Comparison of ENCODE assay signal across 16 mouse cellular contexts in the genomic region with DNA sequence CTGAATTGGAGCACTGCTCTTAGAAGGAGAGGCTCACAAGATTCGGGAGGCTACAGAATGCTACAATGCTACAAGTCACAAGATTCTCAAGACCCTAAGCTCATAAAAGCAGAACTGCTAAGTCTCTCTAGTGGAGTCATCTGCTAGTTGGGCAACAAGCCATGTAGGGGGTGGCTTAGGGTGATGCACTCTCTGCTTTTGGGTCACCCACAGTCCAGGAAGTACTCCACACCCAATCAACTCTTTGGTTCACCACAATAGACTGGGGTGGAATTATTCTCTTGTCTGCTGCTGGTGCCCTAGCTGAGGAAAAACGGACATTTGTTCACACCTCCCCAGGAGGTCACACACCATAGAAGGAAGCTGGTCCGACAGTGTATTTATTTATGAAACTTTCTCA. TPM values are rescaled to one million over a fixed set of nuclear protein-coding genes. Genes with fewer than 3 reads are reported as not detected.
DNase-seq lines count a peak whose midpoint lies in the region; ATAC-seq and TF ChIP-seq lines count a peak whose summit lies in the region.
"Had no signal": no experiment of that assay in that cellular context is flagged by ENCODE, and none has a peak within 500 bp of the region (broad histone marks: within the 10 kb centered on the region; RNA-seq: fewer than 3 reads in every experiment).

No protein-coding gene starts in this region.

- peak; percentile 37; the same call in 1 of the 2 replicates for ATAC-seq in liver, embryonic 15.5 days (ENCODE audit: insufficient read depth)
- no peak for ATAC-seq in liver, embryonic 11.5 days (replicated peaks; ENCODE audit: low FRiP score)

- H3K27ac ChIP-seq in liver, embryonic 15.5 days (replicated peaks) = no peak overlapping the region
- H3K27ac ChIP-seq in liver, embryonic 11.5 days (ENCODE audit: low read depth, low read length) = no peak overlapping the region
- H3K27ac ChIP-seq in bone marrow macrophage, adult 2 months (ENCODE audit: insufficient read depth, low read depth, low read length) = peak overlapping the region; percentile 79
- H3K27ac ChIP-seq: embryonic facial prominence, embryonic 10.5 days; kidney, postnatal 0 days; left cerebral cortex, adult 2 months; liver, embryonic 14.5 days had no signal

- no peaks in the 10 kb centered on the region for H3K36me3 ChIP-seq in liver, embryonic 15.5 days (replicated peaks)
- H3K36me3 ChIP-seq in liver, embryonic 11.5 days (ENCODE audit: control insufficient read depth, insufficient read depth, low read length) = no peaks in the 10 kb centered on the region
- H3K36me3 ChIP-seq: embryonic facial prominence, embryonic 10.5 days had no signal

- no peaks in the 10 kb centered on the region for H3K9me3 ChIP-seq in liver, embryonic 15.5 days (replicated peaks)
- H3K9me3 ChIP-seq in liver, embryonic 11.5 days (ENCODE audit: control insufficient read depth, low read length) = no peaks in the 10 kb centered on the region
- H3K9me3 ChIP-seq: embryonic facial prominence, embryonic 10.5 days had no signal

- no peak for TF ChIP-seq POLR2A in bone marrow macrophage, adult 2 months (IDR thresholded peaks at IDR 0.05; ENCODE audit: borderline replicate concordance, low read depth, low read length)

- TF ChIP-seq CTCF in bone marrow macrophage, adult 2 months (IDR thresholded peaks at IDR 0.05; ENCODE audit: low read depth, low read length) = no peak

- 24% methylated on average over 3 of the region's 3 CpGs for WGBS in liver, embryonic 15.5 days (ENCODE audit: insufficient replicate concordance)
- 48% methylated on average over 3 of the region's 3 CpGs for WGBS in liver, embryonic 11.5 days

- no peak overlapping the region for H3K9ac ChIP-seq in liver, embryonic 15.5 days
- no peak overlapping the region for H3K9ac ChIP-seq in liver, embryonic 11.5 days (ENCODE audit: low read depth, low read length)
- H3K9ac ChIP-seq: liver, embryonic 14.5 days had no signal

- peaks cover 7% of the 10 kb centered on the region; the same call in 1 of the 2 replicates for H3K4me1 ChIP-seq in liver, embryonic 15.5 days (replicated peaks)
- no peaks in the 10 kb centered on the region; the same call in 1 of the 2 replicates for H3K4me1 ChIP-seq in liver, embryonic 11.5 days (replicated peaks; ENCODE audit: control insufficient read depth, insufficient read depth, low read length)
- peaks cover 48% of the 10 kb centered on the region for H3K4me1 ChIP-seq in bone marrow macrophage, adult 2 months (ENCODE audit: control insufficient read depth, insufficient read depth, low read length)

- H3K27me3 ChIP-seq in liver, embryonic 15.5 days = peaks cover 20% of the 10 kb centered on the region
- no peaks in the 10 kb centered on the region for H3K27me3 ChIP-seq in liver, embryonic 11.5 days (replicated peaks; ENCODE audit: control insufficient read depth, insufficient read depth, low read length)

- no peak overlapping the region for H3K4me2 ChIP-seq in liver, embryonic 15.5 days
- no peak overlapping the region for H3K4me2 ChIP-seq in liver, embryonic 11.5 days

- H3K4me3 ChIP-seq in liver, embryonic 15.5 days (replicated peaks) = no peak overlapping the region
- no peak overlapping the region for H3K4me3 ChIP-seq in liver, embryonic 11.5 days (ENCODE audit: low read depth, low read length)
- H3K4me3 ChIP-seq in bone marrow macrophage, adult 2 months (ENCODE audit: insufficient read depth, low read length) = no peak overlapping the region
- H3K4me3 ChIP-seq: embryonic facial prominence, embryonic 10.5 days; left cerebral cortex, adult 2 months; myocyte had no signal

- DNase-seq in liver, embryonic 11.5 days (ENCODE audit: low spot score) = no peak
- peak; percentile 44 for DNase-seq in lung, postnatal 25 days (ENCODE audit: low spot score)
- DNase-seq in cerebellum, adult 18-20 months = no peak
- no peak for DNase-seq in right cerebral cortex, postnatal 36 days (ENCODE audit: low spot score in 2 of 2)
- DNase-seq in cerebellum, adult 8-10 months = no peak
- DNase-seq: cerebellum, adult 2 months; heart, postnatal 36 days; retina, postnatal 1 day; thymus, postnatal 25 days had no signal

RNA-seq across cellular contexts. Expression of a gene that starts 5.3 kb away (rescaled TPM):
- 11.4 and 14.6 TPM in 2 replicates for polyA plus RNA-seq in liver, embryonic 15.5 days (2015; fragmentation: Nextera tagmentation; extraction: Ambion mirVana)
- 35.1 and 35.6 TPM in 2 replicates for polyA plus RNA-seq in liver, embryonic 11.5 days (2014; fragmentation: Nextera tagmentation; extraction: Ambion mirVana)
- 75.5 and 78.8 TPM in 2 replicates for polyA plus RNA-seq in bone marrow macrophage, adult 2 months (2012; ENCODE audit: insufficient read depth, insufficient read length, missing spikeins)

RNA-seq across cellular contexts. Expression of a gene that starts 16.6 kb away (rescaled TPM):
- 8.5 and 9.1 TPM in 2 replicates for polyA plus RNA-seq in liver, embryonic 15.5 days (2015; fragmentation: Nextera tagmentation; extraction: Ambion mirVana)
- polyA plus RNA-seq in liver, embryonic 11.5 days (2014; fragmentation: Nextera tagmentation; extraction: Ambion mirVana) = 31.3 and 31.8 TPM in 2 replicates
- polyA plus RNA-seq in bone marrow macrophage, adult 2 months (2012; ENCODE audit: insufficient read depth, insufficient read length, missing spikeins) = 6.5 and 8.2 TPM in 2 replicates
